Mouse (Mus musculus) thymus, postnatal 4 days (tissue): ENCODE data around the gene Zc3h12d.
A peak's percentile ranks its signal among the peaks of the same experiment; 100 is the strongest.

ENCODE experiments used
- DNase-seq: peaks from one replicate; pipeline ENCODE4 v3.0.0; 2021

Zc3h12d gene

GRCm38 (mm10) chr10:7832171-7832676 lies at the start of gene Zc3h12d:
Zc3h12d (plus strand) TSS chr10:7832470.
- DNase-seq = peak; percentile 78

DNA sequence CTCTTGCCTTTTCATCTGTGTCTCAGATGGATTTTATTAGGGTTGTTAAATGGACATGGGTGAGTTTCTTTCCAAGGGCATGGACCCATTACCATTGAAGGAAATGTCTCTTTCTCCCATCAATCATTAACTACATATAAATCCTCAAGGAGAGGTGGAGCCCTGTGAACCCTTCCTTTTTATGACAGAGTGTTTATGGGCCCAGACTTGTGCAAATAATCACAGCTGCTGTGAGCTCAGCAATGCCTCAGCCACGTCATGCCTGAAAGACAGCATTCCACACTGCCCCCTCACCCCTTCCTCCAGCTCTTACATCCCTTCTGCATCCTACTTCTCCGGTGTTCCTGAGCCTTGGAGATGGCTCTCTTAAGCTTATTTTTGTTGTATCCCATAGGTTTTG lies 45.0 kb upstream of the Zc3h12d start:
- DNase-seq = no peak

DNA sequence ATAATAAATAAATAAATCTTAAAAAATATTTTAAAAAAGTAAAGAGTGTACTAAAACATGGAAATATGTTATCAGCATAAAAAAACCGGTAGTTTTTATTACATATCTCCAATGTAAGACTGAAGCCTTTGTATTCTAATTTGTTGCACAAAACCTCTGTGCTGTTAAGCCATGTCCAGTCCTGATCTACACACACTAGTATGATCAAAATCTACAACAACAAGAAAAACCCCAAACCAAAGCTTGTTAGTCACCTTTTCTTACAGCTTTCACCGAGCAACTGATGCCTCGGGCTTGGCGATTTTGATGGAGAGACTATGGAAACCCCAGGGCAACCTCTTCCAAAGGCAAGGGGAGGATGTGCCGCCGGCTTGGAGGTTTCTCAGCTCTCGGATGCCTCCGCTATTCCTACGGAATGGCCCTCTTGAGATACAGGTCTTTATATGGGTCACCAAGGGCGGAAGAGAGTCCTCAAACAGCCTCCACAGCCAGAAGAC lies 40.0 kb upstream of the Zc3h12d start:
- DNase-seq = no peak

DNA sequence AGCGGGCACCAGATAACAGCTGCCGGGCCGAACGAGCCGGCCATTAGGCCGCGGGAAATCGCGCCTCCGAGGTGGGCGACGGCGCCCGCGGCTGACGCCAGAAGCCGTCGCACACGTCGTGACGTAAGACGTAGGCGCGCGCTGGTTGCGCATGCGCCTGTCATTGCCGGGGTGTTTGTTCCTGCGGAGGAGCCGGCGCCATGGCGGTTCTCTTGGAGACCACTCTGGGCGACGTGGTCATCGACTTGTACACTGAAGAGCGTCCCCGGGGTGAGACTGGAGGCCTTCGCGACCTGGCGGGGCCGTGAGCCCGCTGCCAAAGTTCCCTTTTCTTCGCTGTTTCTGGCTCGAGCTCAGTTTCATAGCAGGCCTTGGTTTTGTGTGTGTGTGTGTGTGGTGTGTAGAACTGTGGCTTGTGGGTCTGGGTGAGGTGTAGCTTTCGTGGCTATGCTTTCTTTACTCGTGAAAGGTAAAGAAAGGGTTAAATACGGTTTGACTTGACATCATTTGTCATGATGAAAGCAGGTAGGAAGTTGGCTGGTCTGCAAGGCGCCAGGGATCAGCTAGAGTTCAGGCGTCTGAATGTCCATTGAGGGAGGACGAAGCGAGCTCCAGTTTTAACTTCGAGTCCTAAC lies 39.4 kb upstream of the Zc3h12d start, which contains the start of the genes Ginm1 and Ppil4:
Gene Ginm1, minus strand, starts transcription at position 74 of the 635 bp plus-strand sequence.
Gene Ppil4, plus strand, starts transcription at position 141 of the 635 bp plus-strand sequence.
- peak; percentile 94 for DNase-seq

GRCm38 (mm10) chr10:7801258-7801657 lies 31.0 kb upstream of the Zc3h12d start:
- no peak for DNase-seq

DNA sequence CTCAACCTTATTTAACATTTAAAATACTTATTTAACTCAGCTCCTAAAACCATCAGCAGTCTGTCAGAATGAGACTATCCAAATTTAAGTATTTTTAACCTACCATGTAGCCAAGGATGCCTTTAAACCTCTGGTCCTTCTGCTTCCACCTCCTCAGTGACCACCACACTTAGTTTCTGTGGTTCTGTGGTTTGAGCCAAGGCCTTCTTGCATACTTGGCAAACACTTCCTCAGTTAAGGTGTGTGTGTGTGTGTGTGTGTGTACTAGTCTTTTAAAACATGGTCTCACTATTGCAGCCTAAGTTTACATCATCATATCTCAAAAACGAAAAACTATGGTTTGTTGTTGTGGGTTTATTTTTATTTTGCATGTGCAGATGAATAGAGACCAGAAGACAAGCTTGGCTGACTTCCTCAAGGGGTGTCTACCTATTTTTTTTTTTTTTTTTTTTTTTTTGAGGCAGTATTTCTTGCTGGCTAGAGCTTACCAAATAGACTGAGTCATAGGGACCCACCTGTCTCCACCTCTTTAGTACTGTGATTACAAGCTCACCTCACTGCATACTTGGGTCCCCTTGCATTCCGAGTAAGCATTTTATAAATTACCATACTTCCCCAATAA lies 29.6 kb upstream of the Zc3h12d start:
- no peak for DNase-seq

DNA sequence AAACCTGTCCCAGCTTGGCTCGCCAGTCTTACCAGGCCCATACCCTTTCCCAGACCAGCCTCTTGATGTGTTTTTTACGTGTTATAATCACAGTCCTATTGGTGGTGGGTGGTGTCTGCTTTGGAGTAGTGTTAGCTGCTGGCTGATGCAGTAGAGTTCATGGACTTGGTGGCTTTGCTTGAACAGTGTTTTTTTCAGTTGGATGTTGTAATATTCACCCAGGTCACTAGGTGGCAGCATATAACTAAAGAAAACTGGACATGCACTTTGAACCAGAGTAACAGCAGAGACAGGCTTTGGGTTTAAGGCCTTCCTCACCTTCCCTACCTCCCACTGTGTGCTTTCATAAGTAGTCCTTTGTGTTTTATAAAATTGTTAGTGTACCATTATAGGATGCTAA lies 22.3 kb upstream of the Zc3h12d start:
- peak; percentile 47 for DNase-seq

- DNase-seq = no peak
Measured at GRCm38 (mm10) chr10:7816476-7816875, 15.8 kb upstream of the Zc3h12d start.

DNA sequence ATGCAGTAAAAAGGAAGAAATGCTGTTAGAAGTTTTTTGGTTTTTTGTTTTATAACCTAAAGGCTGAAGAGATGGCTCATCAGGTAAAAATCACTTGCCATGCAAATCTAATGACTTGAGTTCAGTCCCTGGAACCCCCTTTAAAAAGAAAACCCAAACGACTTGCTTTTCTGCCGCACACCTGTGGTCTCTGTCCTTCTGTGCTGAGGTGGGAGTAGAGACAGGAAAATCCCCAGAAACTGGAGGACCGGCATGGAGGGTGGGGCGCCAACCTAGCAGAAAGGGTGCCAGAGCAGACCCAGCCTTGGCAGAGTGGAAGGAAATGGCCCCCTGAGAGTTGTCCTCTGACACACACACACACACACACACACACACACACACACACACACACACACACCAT lies 13.6 kb upstream of the Zc3h12d start:
- no peak for DNase-seq

DNA sequence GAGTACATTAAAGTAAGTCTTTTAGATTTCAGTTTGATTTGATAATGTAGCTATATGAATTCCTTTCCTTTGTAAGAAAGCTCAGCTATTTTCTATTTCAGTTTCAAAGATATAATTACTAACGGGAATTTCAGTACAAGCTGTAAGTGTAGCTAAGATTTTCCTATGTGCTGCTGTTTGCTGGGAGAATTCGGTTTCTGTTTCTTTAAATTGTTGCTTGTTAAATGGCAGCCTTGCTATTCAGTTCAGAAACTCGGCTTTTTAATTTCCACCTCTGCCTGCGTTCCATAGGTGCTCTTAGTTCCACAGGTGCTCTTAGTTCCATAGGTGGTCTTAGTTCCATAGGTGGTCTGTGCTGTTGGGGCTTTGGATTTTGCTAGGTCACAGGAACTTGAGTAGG lies 13.1 kb upstream of the Zc3h12d start:
- DNase-seq = no peak

DNA sequence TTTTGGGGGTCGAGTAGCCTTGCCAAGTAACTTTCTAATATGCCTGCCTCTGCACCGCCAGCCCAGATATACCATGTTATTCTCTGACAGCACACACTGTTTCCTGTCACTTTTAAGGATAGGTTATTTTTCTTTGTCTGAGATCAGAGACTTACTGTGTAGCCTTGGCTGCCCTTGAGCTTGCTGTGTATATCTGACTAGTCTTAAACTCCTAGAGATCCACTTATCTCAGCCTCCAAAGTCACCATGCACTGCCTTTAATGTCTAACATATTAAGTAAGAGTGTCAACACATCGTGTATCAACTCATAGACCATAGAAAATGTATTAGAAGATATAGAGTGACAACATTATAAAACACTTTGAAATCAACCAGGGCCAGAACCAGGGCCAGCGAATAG lies 12.7 kb upstream of the Zc3h12d start:
- DNase-seq = no peak

GRCm38 (mm10) chr10:7820171-7820570 lies 12.1 kb upstream of the Zc3h12d start:
- DNase-seq = no peak

- no peak for DNase-seq
Measured at GRCm38 (mm10) chr10:7821981-7822380, 10.3 kb upstream of the Zc3h12d start.

GRCm38 (mm10) chr10:7824663-7825280 lies 7.5 kb upstream of the Zc3h12d start:
- no peak for DNase-seq

DNA sequence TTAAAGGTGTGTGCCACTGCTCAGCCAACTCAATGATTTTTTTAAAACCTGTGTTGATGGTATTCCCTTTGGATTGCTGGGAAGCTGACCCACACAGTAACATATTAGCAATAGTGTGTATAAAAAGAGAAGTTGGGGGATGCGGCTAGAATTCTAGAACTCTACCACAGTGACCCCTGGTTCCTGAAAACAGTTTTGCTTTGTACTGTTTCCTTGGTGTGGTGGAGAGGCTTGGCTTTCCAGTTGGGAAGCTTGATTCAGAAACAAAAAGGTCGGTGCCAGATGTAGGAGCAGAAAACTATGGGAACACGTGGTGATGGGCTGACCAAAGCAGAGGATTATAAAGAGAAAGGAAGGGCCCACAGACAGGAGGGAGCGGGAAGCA lies 7.0 kb upstream of the Zc3h12d start:
- no peak for DNase-seq

DNA sequence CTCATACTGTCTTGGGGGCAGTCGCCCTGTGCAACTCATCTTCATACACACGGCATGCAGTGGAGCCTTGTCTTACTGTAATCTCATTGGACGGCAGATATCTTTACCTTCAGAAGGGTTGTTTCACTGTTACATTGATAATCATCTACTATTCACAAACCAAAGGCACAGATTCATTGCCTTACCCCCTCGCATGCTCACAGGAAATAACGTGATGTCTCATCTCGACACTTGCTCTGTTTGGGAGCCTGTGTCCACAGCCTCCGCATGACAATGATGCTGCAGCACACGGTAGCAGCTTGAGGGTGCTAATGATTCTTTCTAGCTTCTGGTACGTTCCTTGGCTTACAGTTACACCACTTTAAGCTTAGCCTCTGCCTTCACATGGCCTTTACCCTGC lies 6.2 kb upstream of the Zc3h12d start:
- DNase-seq = no peak

- peak; percentile 58 for DNase-seq
Measured at GRCm38 (mm10) chr10:7833377-7834165, 1.3 kb downstream of the Zc3h12d start.

DNA sequence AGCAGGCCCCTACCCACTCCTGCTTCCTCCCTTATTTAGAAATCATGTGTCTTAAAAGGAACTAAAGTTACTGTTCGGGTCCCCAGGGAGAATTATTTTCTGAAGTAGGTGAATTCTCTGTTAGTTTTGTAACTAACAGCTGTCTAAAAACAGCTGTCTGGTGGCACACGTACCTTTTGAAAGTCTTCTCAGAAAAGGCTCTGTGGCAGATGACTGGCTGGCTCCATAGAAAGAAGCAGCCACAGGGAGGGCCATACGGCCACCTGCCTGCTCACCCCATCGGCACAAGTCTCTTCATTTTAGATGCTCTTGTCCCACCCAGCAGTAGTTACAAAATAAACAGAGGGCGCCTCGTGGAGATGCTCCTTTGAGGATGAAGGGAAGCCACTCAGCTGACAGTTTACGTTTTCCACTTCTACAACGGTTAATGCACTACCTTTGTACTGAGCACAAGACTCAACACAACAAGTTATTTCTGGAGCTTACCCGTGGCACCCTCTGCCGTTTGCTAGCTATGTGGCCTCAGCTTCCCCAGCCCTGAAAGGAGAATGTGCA lies 2.5 kb downstream of the Zc3h12d start:
- DNase-seq = peak; percentile 60

- no peak for DNase-seq
Measured at GRCm38 (mm10) chr10:7836902-7837301, 4.6 kb downstream of the Zc3h12d start.

GRCm38 (mm10) chr10:7837446-7837845 lies 5.2 kb downstream of the Zc3h12d start:
- no peak for DNase-seq

DNA sequence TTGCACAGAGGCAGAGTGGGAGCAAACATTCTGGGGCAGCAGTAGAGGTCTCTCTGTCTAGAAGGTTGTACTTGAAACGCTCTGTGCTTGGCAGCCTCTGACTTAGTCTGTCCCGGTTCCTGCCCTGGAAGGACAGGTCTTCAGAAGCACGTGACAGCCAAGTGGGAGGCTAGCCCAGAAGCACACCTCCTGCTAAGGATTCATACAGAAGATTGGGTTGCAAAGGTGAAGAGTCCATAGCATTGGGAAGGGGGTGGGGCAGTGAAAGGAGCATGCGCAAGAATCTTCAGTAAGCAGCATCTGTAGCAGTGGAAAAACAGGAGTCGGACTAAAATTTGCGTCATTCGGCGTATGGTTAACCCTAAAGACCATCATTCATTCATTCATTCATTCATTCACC lies 5.8 kb downstream of the Zc3h12d start:
- DNase-seq = no peak

DNA sequence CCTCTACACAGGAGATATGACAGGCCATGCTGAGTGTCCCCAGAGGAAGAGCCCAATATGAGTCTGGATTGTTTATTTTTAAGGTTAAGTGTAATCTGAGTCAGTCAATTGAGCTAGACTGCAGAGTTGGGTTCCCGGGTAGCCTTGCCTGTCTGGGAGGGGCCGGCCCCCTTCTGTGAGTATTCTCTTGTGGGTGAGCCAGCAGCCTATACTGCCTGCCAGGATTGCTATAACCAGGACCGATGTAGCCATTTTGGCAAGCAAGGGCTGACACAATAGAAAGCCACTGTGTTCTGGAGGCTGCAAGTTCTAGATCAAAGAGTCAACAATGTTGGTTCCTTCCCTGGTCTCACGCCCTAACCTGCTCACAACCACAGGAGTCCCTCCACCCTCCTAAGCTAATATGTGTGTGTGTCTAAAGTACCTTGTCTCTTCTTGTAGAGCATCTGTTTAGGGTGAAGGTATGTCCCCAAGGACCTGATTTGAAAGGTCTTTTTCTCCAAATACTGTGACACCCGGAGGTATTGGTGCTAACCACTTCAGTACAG lies 6.7 kb downstream of the Zc3h12d start:
- DNase-seq = no peak
